Mouse (Mus musculus) thymus, adult 18-20 months (tissue): ENCODE data around the gene Trip10.
A peak's percentile ranks its signal among the peaks of the same experiment; 100 is the strongest.

Experiments used
- DNase-seq, 2 experiments: peaks; one replicate each; pipeline ENCODE4 v3.0.0; 2022; ENCODE audit warnings: mixed read lengths in 2 of 2

Trip10 gene

GRCm38 (mm10) chr17:57235803-57236202 is 13.5 kb upstream of the Trip10 start:
- no peak for DNase-seq

DNA sequence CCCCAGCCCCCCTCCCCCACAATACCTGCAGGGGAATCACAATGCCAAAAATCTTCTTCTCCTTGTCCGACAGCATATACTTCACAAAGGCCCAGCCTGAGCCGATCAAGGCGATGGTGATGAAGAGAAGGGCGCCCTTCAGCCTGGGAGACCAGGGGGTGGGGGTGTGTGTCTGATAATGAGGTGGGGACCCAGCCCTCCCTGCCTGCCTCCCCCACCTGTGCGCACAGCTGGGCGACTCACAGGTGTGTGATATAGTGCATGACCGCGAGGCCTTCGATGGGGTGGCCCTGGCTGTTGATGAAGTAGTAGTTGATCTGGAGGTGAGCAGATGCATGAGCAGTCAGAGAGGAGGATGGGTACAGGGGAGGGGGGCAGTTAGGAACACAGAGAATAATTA is 12.1 kb upstream of the Trip10 start:
- DNase-seq: no peak

DNA sequence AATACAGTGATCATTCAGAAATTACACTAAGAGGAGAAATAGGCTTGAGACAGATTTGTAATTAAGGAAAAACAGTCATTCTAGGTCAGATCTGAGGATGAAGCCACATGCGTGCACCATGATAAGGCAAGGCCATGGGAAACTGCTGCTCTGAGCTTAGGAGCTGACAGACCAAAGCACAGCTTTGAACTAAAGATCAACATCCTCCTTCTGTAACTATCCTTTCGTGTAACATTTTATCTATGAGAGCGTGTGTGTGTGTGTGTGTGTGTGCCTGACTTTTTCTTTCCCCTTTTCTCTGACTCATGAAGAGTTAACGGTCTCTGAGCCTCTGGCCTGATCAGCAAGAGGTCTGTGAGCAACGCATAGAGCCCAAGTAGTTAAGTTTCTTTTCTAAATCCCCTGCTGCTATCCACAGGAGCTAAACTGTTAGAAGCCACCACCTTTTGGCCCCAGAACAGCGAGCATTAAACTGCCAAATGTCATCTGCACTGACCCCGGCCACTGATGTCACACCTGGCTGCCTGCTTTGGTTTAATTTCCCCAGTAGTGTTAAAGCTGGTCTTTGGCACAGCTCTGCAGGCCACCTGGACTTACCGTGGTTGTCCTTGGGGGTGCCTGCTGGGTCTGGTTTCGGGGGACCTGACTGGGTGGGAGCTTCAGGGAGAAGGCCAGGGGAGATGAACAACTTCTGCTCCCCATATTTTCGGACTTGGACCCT is 5.4 kb upstream of the Trip10 start:
- DNase-seq: no peak

- no peak for DNase-seq
Observed at GRCm38 (mm10) chr17:57245311-57245929, 3.8 kb upstream of the Trip10 start.

DNA sequence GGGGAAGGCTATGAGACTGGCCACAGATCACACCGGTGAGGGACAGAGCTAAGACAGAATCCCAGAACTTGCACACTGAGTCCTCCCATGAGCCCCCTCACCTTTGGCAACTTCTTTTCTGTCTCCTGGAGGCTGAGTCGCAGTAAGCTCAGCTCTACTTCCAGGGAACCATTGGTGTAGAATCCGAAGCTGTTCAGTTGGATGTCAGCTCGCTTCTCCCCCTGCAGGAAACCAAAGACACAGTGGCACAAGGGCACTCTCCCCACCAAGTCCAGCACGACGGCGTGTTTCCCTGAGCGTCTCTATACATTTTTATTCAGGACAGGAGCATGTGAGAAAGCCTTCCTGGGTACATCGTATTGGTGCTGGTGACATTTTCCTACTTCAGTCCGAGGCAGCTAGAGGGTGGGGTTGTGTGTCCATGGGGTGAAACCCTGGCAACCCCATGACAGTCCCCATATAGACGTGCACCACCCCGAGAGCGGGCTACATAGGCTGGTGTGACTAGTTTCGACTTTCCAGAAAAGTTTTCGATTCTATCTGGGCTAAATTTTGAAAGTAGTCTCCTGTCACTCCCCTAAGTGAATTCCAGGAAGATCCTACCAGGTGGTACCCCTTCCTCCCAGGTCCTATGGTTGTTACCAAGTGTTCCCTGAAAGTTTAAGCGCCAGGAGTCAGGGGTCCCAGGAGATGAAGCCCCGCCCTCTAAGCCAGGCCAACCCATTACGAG is 2.4 kb upstream of the Trip10 start:
- DNase-seq: no peak

GRCm38 (mm10) chr17:57247393-57248200 is 1.7 kb upstream of the Trip10 start:
- DNase-seq: peak; percentile 84 to 97

DNA sequence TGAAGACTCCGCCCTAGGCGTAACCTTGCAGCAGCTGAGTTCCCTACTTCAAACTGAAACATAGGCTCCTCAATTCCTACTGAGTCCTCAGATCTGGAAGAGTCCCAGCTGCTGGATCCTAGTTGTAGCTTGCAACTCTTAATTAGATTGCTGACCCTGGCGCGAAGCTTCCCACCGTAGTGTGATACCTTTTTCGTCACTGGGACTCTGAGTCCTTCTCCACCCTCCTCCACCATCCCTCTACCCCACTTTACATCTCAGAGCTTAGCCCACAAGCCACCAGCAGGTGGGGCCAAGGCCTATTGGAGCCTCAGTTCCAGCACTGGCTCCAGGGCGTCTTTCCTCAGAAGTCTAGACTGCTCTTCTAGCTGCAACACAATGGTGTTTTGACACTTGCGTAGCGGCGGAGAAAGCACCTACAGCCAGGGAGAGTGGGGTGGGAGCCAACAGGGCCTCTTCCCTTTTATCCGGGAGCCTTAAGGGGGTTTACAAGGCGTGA is 1.0 kb upstream of the Trip10 start, which contains the start of gene Gpr108:
Gene Gpr108, minus strand, starts transcription at position 246 of the 499 bp plus-strand sequence.
- DNase-seq: peak; percentile 81 to 90

- peak in 1 of 2 experiments; percentile 55 for DNase-seq
Observed at GRCm38 (mm10) chr17:57248771-57249170, 484 bp upstream of the Trip10 start.

DNA sequence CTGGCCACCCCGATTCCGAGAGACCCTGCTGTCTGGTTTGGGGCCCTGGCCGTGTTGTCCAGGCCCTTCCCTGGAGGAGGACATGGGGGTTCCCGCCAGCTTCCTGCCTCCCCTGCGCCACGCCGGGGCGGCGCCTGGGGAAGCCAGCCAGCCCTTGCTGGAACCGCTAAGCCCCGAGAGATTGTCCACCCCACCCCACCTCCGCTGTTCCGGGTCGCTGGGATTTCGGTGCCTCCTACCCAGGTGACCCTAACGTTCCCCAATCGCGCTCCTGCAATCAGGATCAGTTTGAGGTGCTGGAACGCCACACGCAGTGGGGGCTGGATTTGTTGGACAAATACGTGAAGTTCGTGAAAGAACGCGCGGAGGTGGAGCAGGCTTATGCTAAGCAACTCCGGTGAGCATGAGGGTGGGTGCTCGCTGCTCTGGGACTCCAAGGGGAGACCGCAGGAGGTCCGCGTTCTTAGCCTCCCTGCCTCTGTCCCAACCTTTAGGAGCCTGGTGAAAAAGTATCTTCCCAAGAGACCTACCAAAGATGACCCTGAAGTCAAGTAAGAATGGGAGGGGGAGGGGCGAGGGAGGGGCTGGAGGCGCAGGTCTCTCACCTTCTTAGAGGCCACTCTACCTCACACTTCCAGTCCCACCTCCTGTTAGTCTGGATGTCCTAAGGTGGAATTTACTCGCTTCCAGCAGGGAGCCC is 1.4 kb downstream of the Trip10 start:
- DNase-seq: peak in 1 of 2 experiments; percentile 27

DNA sequence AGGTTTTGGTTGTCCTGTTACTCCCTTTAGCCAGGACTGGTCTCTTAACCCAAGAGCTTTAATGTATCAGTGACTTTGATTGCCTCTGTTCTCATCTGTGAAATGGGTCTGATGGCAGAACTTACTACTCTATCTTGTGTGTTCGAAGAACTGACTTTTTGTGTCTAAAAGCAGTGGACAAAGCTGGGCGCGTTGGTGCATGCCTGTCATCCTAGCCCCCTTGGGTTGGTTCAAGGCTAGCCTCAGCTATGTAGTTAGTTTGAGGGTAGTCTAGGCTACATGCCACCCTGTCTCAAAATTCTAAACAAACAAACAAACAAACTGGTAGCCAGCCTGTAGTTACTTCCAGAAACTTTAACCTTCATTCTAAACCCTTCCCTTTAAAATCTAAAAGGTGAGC is 2.2 kb downstream of the Trip10 start:
- DNase-seq: no peak

DNA sequence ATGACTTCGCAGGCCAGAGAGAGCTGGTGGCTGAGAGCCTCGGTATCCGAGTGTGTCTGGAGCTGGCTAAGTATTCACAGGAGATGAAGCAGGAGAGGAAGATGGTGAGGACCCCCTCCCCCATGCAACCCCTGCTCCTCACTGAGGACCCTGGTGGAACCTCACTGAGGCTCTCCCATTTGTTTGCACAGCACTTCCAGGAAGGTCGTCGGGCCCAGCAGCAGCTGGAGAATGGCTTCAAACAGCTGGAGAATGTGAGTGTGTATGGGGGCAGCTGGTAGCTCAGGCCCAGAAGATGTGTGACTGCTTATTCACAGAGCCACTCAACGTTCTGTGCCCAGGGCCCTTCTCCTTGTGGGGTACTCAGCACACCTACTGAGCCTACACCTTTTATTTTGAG is 4.1 kb downstream of the Trip10 start:
- no peak for DNase-seq

DNA sequence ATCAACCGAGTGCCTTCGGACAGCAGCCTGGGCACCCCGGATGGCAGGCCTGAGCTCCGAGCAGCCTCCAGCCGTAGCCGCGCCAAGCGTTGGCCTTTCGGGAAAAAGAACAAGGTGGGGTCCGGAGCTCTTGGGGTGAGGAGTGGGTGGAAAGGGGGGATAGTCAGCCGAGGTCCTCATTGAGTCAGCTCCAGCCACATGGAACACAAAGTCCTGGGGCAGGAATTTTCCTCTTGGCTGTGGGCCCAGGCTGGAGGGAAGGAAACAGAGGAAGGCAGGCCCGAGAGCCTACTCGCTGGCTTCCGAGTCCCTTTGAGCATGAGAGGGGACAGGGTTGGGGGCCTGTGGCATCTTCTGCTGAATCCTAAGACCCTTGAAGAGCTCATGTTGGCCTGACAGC is 6.1 kb downstream of the Trip10 start:
- DNase-seq: no peak

DNA sequence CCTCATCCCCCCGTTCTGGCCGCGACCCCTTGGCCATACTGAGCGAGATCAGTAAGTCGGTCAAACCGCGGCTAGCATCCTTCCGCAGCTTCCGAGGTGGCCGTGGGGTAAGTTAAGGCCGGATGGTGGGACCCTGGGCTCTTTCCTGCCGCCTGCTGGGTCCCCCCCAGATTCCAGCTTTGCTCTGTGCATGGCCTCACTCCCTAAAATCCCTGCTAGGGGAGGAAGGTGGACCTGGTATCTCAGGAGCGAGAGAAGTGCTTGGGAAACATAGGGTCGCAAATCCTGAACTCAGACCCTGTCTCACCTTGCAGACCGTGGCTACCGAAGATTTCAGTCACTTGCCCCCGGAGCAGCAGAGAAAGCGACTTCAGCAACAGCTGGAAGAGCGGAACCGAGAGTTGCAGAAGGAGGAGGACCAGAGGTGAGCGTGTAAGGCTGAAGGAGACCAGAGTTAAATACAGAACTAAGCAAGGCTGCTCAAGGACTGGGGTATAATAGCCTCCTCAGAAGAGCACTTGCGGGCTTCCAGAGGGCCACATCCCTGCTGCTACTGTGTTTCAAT is 7.7 kb downstream of the Trip10 start:
- DNase-seq: no peak

DNA sequence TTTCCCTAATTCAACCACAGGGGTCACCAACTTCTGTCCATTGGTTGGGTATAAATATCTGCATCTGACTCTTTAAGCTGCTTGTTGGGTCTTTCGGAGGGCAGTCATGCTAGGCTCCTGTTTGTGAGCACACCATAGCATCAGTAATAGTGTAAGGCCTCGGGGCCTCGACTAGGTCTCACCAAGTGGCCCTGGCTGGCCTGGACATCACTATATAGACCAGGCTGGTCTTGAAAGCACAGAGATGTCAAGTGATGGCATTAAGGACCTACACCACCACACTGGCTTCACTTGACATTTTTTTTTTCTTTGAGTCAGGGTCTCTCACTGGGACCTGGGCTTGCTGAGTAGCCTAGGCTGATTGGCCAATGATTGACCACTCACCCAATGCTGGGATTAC is 8.9 kb downstream of the Trip10 start:
- DNase-seq: no peak

- DNase-seq: no peak
Observed at GRCm38 (mm10) chr17:57259742-57260141, 10.5 kb downstream of the Trip10 start.

DNA sequence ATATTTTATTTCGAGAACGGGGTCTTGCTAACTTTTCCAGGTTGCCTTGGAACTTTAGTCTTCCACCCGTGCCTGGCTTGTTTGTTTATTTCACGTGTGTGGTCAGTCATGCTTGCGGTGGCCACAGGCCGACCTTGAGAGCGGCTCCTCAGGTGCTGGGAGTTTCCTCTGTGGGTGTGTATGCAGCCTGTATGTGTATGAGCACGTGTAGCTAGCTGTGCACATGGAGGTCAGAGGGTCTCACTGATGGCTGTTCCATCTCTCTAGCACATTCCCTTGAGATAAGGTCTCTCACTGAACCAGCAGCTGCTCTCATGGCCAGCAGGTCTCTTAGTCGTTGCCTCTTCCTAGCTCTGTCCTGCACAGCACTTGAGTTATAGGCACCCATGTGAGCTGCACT is 11.1 kb downstream of the Trip10 start:
- DNase-seq: no peak

DNA sequence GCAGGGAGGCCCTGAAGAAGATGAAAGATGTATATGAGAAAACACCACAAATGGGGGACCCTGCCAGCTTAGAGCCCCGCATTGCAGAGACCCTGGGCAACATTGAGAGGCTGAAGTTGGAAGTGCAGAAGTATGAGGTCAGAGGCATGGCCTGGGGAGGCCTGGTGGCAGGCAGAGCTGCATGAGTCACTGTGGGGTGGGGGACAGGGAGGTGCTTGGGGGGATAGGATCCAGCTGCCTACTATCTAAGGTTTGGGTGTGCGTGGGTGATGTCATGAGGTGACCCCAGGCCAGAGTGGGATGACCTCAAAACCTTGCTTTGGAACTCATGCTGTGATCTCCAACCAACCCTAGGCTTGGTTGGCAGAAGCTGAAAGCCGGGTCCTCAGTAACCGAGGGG is 12.0 kb downstream of the Trip10 start:
- DNase-seq: no peak

DNA sequence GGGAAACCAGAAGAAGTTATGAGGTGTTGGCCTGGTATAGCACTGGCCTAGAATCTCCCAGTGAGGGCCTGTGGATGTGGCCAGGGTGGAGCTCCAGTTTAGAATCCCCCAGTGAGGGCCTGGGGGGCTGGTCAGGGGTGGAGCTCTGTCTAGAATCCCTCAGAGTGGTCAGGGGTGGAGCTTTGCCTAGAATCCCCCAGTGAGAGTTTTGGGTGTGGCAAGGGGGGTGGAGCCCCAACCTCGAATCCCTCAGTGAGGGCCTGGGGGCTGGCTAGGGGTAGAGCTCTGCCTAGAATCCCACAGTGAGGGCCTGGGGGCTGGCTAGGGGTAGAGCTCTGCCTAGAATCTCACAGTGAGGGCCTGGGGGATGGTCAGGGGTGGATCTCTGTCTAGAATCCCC is 12.5 kb downstream of the Trip10 start:
- no peak for DNase-seq

- DNase-seq: no peak
Observed at GRCm38 (mm10) chr17:57262901-57263550, 13.8 kb downstream of the Trip10 start.

DNA sequence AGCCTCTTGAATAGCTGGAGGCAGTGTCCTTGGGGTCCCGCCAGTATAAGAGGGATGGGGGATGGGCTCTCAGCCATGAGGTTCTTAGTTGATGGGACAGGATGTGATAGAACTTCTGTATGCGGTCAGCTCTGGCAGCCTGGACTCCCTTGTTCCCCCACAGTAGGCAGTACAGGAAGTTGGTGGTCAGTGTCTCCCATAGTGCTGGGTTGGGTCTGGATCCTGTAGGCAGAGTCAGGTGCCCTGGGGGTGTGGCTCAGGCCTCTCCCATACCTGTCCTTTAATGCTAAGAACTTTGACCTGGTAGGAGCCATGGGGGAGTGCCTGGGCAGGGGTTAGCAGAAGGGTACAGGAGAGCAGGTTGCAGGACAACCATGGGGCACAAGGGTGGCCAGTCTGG is 14.9 kb downstream of the Trip10 start:
- no peak for DNase-seq
